Mouse (Mus musculus) c-Kit-positive CD71-positive TER-119-positive erythroid progenitor cells, embryonic 14.5 days (primary cell): Measurements from ENCODE around the gene Vinac1.
A peak's percentile ranks its signal among the peaks of the same experiment; 100 is the strongest.

Source experiments
- DNase-seq: peaks from one replicate; pipeline ENCODE4 v3.0.0-alpha.2; 2013; ENCODE audit warnings: low spot score

The Vinac1 gene

DNA sequence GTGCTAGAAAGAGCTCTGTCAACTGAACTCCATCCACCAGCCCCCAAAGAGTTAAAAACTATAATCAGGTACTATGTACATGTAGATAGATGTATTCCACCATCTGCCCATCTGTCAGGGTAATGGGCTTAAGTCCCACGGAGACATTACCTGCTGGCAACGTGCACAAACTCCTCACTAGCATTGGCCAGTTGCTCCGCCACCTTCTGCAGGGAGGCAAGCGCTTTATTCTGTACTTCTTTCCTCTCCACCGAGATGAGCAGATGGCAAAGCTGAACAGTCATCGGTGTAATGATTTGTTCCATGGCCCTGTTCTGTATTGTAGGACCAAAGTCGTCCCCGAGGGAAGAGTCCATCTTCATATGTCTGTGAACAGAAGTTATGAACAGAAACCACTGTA lies at the start of gene Vinac1:
Vinac1 (minus strand) TSS at position 362 of the 400 bp plus-strand sequence.
- DNase-seq, result no peak

DNA sequence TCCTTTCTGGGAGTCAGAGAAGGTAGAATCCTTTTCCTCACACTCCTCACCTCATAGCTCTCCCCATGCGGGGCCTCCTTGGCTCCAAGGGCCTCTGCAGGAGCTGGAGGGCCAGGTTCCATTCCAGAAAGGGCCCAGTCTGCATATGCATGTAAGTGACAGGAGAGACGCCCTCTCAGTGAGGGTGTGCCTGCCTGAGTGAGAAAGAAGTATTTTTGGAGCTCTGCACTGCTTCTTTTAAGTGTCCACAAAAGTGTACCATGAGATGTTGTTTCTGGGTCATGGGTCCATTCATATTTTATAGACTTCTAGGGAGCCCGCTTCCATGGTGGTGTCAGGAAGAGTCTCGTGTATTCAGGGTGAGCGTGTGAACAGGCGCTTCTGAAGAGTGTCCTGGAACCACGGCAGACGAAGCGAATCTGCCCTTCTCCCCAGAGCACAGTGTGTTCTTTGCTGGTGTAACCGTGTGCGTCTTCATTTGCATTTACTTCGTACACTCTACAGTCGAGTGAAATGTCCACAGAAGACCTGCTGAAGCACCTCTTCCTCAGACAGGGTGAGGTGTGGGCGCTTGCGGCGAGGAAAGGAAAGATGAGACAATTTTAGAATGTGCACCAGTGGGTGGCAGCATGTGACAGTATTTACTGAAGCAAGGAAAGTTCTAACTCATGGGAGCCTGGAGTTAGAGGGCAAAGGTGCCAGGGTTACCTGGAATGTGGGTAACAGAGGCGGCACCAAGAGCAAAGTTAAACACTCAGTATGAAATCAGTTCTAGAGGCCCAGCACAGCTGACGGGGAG lies 46.2 kb upstream of the Vinac1 start:
- DNase-seq, result no peak

DNA sequence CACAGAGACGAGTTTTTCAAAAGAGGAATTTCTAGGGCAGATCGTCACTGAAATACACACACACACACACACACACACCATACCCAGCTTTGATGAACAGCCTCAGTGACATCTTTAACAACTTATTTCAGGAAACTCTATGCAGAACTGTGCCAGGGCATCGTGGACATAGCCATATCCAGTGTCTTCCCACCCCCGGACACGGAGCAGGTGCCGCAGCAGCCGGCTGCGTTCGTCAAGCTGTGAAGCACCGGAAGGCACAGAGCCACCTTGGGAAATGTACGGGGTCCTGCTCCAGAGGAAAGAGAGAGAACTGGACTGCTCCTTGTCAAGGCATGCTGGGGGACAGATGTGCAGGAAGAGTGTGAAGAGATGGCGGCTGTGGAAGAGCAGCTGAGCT lies 44.8 kb upstream of the Vinac1 start:
- no peak for DNase-seq

DNA sequence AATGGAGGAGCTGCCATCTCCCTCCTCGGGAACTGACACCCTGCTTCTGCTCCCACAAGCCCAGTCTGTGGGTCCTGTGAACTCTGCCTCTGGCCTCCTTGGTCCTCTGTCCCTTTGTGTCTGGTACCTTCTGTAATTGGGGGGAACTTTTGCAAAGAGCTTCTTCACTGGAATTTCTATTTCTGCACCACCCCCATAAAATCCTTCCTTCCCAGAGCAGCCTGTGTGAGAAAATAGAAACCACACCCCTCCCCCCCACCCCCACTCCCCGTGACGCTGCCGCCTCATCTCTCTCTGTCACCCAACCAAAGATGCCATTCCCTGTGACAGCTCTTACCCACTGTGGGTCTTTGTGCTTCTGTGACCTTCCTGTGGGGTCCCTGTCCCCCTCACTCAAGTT lies 42.4 kb upstream of the Vinac1 start:
- no peak for DNase-seq

DNA sequence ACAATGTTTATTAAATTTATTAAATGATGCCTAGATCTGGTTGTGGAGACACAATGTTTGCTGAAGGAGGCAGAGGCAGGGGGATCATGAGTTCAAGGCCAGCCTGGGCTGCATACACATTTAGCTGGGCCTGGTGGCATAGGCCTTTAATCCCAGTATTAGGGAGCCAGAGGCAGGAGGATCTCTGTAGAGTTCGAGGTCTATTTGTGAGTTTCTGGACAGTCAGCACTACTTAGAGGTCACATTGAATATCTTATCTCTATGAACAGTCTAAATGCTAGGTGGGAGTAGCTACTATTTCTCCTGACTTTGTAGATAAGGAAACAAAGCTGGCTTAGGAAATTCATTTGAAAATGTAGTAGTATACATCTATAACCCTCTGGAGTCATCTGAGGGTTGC lies 39.5 kb upstream of the Vinac1 start:
- no peak for DNase-seq

DNA sequence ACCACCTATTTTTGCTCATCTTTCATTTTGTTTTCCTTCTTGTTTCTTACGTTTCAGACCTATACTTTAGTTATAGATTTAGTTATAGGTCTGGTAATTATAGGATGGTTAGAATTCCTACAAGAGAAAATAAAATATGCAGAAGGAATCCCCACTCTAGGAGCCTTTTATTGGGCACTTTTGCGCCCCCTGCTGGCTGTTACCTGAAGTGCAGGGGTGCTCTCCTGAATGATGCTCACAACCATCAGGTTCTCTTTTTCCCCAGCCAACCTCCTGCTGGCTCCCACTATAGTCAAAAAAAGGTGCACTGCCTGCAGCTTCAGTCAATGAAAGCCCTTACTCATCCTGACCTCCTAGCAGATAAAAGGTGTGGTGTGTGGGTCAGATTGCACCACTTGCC lies 37.0 kb upstream of the Vinac1 start:
- DNase-seq, result peak; percentile 35

DNA sequence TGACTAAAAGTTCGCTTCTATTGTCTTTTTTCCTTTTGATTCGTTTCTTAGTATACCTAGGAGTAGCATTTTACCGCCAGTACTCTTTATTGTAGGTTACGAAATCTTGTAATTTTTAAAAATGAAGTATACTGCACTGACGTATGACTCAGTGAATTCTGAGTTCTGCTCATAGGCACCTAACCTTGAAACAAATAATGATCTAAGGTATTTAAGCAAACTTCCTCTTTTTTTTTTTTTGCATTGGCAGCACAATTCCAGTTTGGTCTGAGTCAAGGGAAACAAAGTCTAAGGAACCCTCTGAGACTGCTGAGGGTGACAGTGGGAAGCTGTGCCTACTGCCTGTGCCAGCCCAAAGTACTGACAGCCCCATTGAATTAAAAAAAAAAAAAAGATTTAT lies 35.5 kb upstream of the Vinac1 start:
- DNase-seq, result no peak

DNA sequence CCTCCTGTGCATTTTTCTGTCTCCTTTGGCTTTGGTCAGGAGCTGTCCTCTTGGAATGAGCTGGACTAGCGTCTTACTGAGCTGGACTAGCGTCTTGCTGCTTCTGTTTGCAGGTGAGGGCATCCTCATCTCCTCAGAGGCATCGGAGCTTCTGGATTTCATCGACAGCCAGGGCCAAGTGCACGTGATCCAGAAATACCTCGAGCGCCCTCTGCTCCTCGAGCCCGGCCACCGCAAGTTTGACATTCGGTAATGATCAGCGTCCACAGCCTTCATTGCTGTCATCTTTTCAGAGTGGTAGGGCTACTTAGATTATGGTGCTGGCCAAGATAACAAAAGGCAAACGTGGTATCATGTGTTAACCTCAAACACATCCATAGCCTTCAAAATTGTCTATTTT lies 33.1 kb upstream of the Vinac1 start:
- DNase-seq, result no peak

DNA sequence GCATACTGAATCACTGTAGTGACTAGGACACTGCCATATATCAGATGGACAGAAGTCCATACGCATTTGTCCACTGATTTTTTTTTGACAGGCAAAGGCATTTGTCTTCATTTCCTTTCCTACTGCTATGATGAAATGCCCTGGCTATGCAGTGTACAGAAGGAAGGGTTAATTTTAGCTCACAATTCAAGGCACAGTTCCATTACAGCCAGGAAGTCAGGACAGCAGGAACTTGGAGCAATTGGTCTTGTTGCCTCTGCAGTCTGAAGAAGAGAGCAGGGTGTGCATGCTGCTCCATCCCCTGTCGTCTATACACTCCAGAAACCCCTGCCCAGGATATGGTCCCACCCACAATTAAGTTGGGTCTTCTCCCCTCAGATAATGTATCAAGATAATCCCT lies 31.2 kb upstream of the Vinac1 start:
- DNase-seq, result no peak

DNA sequence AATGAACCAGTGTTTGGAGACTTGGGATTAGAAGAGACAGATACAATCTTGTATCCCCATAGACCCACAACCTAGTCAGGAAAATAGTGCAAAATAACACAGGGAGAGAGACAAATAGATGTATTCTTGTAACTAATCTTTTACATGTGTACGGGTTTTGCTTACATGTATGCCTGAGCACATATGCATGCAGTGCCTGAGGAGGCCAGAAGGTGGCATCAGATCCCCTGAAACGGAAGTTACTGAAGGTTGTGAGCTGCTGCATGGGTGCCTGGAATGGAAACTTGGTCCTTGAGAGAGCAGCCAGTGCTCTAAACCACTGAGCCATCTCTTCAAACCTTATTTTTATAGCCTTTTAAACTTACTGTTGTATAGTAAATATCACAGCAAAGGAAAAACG lies 30.3 kb upstream of the Vinac1 start:
- DNase-seq, result peak; percentile 28

DNA sequence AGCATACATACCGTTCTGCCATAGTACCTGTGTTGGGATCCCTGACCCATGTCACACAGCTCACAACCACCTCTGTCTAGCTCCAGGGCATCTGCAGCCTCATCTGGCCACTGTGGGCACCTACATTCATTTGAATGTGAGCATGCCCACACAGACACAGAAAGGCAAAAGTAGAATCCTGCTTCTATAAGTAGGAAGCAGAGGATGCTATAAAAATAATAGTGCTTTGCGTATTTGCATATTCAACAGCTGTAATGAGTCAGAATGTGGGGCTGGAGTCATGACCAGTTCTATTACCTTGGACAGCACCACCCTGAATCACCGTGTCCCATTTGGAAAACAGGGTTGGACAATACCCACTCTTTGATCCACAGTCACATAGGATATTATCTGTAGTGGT lies 22.3 kb upstream of the Vinac1 start:
- DNase-seq, result no peak

DNA sequence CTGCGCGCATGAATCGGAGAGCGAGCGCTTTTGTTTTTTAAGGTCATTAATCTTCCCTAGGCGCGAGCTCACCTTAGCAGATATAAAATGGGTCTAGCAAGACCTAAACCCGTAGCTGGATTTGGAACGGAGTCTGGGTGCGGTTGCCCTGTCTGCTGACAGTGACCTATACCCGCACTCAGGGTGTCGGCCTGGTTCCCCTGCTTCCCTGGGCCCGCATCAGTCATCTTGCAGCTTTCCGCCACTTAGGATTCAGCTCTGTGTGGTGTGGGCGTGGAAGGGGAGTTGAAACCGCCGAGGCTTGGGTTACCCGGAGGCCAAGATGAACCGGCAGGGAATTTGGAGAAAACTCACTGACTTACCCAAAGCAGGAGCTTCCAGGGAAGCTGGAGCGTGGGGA lies 18.4 kb upstream of the Vinac1 start:
- DNase-seq, result peak; percentile 43

DNA sequence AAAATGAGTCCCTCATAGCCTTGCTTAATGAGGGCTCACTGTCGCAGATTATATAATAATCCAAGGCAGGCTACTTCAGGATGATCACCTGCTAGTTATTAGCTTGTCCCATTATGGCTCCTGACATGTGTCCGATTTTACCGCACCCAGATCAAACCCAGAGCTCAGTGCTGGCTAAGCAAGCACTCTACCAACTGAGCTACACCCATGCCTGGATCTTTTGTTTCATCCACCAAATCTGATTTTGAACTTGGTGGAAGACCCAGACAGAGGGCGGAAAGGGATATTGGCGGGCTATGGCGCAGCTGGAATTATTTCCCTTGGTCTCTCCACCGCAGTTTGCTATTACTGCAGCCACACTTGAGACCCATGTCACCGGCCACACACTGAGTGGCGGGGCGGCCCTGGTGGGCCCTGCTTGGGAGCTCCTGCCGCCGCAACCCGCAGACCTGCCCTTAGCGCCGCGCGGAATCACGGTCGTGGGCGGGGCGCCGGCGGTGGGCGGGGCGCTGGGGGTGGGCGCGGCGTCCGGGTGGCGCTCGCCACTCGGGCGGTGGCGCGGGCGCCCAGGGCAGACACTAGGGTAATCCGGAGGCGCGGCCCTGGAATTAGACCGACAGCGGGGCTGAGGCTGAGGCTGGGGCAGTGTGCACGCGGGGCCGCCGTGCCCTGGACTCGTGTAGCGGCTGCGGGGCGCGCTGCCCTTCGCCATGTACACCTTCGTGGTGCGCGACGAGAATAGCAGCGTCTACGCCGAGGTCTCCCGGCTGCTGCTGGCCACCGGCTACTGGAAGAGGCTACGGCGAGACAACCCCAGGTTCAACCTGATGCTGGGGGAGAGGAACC lies 17.7 kb upstream of the Vinac1 start, which contains the start of gene Ttl:
Ttl (plus strand) TSS at position 506 of the 846 bp plus-strand sequence.
- DNase-seq, result peak; percentile 50

DNA sequence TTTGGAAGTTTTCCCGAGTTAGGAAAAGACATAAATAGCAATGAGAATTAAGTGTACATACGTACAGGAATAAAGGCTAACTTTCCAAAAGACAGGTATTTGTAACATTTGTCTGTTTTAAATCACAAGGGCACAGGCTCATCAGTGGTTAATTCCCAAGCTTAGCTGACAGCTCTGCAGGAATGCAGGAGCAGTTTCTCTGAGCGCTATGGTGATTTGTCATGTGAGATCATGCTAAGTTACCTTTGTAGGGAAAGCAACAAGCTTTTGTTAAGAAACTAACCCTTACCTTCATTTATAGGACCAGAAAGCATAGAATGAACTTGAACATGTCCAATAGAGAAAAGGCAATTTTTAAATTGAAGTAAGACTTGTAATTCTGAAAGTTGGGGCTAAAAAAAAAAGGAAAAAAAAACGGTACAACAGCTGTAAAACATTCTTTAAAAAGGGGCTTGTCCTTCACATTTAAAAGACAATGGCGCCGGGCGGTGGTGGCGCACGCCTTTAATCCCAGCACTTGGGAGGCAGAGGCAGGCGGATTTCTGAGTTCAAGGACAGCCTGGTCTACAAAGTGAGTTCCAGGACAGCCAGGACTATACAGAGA lies 13.6 kb upstream of the Vinac1 start:
- DNase-seq, result no peak

DNA sequence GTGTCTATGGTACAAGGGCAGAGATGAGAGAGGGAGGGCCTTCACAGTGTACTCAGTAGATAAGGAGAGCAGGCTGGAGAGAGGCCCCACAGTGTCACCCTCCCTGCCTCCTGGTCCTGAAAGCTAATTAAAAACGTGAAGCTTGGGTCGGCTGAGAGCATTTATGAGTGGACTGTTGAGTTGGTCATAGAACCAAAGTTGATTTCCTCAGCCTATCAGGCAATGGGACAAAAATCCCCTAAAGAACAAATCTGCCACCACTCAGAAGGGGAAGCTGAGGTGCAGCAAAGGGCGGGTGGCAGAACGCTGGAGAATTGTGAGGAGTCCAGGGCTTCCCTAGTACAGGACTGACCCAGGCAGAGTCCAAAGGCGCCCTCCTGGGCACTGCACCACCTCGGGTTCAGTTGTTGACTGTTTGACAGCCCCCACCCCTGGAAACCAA lies 10.0 kb upstream of the Vinac1 start:
- peak; percentile 53 for DNase-seq

DNA sequence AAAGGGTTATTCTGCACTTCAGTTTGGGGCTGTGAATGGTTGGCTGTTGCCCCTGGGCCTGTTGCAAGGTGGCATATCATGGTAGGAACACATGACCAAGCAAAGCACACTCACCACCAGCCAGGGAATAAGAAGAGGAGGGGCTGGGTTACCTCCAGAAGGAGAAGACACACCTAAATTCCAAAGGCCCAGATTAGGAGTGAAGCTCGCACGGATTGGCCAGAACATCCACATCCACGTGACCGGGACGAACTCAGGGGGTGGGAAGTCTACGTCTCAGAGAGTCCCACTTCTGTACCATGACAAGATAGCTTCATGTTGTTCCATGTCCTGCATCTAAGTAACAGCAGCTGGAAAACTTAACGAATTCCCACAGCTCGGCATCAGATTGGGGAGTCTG lies 9.3 kb upstream of the Vinac1 start:
- no peak for DNase-seq

DNA sequence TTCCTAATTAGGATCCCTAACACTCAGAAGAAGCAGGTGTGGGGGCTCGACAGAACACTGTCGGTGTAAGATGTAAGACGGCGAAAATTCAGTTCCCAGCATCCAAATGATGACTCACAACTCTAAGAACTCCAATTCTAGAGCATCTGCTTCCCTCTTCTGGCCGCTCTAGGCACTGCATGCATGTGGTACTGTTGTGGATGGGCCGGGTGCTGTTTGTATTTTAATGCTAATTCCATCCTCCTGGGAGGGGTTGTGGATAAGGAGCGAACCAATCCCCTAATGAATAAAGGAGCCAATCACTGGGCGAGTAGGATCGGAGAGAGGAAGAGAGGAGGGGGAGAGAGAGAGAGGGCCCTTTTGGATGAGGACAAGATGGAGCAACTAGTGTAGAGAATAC lies 8.6 kb upstream of the Vinac1 start:
- DNase-seq, result peak; percentile 36

DNA sequence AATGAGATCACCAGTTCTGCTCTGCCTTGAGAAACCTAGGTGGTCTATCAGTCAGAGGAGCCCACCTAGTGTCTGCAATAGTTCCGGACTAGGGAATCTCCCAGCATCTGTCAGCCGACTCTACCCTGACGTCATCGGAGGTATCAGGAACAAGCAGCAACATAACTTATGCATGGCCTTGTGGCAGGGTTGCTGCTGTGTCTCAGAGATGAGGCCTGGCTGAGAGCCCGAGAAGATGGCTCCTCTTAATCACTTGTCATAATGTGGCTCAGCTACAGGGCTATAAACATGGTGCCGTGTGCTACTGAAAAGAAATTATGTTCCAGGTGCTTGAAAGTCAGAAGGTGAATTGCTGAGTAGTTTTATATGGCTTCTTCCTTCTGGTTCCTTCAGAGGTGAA lies 7.8 kb upstream of the Vinac1 start:
- DNase-seq, result no peak

DNA sequence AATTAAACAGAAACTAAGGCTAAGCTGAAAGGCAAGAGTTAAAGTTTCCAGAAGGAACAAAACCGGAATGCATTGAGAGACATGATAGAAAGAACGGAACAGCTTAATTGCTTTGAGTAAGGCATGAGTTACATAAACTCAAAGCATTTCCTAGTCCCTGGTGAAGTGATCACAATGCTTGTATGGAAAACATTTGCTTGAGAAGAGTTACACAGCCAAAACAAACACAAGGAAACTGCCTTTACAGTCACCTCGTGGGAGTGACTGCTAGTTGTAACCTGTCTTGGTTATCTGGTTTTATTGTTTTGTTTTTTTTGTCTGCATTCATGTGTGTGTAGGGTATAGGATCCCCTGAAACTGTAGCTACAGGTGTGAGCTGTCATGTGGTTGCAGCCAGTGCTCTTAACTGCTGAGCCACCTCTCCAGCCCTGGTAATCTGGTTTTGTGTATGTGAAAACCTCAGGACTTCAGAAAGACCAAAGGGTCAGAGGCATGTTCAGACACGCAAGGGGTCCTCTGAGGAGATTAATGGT lies 4.5 kb upstream of the Vinac1 start:
- DNase-seq, result no peak

DNA sequence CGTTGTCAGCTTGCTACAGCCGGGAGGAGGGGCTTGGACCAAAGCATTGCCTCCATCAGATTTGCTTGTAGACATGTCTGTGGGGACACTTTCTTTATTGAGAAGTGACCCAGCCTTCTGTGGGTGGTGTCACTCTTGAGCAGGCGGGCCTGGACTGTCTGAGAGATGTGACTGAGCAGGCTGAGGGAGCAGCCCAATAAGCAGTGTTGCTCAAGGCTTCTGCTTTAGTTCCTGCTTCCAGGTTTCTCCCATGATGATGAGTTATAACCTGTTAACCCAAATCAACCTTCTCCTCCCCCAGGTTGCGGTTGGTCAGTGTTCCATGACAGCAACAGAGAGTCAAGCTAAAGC lies 1.2 kb downstream of the Vinac1 start:
- no peak for DNase-seq

DNA sequence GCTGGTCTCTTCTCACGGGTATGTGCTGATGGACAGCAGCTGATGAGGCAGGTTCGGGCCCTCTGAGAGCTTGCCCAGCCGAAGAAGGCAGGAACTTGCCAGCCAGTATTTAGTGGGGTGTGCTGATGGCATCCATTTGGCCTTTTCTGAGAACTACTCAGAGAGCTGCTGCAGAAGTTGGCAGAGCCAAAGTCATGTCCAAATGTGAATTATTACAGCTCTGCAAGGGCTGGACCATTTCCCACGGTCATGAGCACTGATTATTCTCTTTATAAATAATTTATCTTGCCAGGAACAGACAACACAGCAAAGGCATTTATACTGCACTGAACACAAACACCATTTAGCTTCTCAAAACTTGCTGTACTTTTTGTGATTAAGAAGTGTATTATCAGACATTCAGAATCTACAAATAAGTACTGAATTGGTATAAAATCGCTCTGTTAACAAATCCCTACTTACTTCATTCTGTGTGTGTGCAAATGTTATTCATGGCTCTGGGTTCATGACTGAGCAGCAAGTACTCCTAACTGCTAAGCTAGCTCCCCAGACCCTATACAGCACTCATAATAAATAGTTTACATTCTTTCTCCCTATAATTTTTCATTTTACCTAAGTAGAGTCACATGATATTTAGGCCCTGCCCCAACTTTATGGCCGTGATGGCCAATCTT lies 1.7 kb downstream of the Vinac1 start:
- DNase-seq, result no peak

DNA sequence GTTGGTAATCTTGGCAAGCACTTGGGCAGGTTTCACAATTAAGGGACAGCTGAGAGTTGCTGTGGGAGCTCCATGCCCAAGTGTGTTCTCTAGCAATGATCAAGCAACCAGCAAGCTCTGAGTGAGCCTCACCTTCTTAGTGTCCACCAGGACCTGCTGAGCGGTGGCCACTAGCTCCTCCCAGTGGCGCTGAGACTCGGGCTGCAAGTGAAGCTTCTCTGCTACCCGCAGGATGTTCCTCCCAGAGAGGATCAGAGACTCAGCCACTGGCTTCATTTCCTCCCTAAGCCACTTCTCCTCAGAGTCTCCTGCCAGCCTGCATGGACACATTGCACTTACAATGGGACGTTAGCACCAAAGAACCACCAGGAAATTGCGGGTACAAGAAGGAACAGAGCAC lies 7.4 kb downstream of the Vinac1 start:
- DNase-seq, result no peak
